Mouse (Mus musculus) B cell, adult 2 months (primary cell): ENCODE measurements at regions not wholly inside any gene's neighbourhood (a gene's known extent, or its start where the extent isn't known, plus 50 kb on each side); places are given as distances from the start of the nearest gene placed in this dataset.
"Not testable (repeated sequence)": the region's sequence is repeated elsewhere in the genome, so short reads cannot be mapped to it uniquely, and the experiment has no call there.

Source experiments
- DNase-seq, 2 experiments: peaks; one replicate each; pipeline ENCODE4 v3.0.0; 2022

DNA sequence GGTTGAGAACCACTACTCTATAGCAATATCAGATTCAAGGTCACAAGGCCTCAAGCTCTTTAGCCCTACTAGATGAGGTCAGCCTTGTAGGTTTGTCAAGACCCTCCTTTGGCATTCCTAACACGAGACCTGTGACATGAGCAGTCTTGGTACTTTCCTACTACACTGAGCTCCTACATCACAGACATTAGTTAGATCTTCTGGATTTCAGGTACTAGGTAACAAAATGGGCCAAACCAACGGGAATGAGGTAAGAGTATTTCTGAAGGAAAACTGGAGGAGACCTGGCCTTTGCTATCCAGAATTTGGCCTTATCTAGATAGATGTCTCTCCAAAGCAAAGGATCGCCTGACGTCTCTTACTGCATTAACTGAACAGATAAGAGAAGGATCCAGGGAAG lies 93.7 kb upstream of the Cpsf6 start:
- DNase-seq, result no peak

DNA sequence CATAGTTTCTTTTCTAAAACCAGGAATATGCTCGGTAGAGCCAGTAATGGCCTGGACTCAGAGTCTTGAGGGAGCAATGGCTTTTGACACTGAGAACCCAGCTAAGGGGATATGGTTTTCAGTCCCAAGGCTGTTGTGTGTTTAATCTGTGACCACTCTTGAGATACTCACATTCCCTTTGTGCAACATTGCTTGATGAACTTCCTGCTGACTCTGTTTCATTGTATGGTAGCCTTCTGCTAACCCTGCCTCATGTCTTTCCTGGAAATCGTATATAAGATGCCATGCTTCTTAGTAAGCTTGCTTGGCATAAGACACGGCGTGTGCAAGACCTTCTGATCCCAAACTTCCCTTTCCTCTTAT lies 92.7 kb upstream of the Cpsf6 start:
- DNase-seq, result no peak

DNA sequence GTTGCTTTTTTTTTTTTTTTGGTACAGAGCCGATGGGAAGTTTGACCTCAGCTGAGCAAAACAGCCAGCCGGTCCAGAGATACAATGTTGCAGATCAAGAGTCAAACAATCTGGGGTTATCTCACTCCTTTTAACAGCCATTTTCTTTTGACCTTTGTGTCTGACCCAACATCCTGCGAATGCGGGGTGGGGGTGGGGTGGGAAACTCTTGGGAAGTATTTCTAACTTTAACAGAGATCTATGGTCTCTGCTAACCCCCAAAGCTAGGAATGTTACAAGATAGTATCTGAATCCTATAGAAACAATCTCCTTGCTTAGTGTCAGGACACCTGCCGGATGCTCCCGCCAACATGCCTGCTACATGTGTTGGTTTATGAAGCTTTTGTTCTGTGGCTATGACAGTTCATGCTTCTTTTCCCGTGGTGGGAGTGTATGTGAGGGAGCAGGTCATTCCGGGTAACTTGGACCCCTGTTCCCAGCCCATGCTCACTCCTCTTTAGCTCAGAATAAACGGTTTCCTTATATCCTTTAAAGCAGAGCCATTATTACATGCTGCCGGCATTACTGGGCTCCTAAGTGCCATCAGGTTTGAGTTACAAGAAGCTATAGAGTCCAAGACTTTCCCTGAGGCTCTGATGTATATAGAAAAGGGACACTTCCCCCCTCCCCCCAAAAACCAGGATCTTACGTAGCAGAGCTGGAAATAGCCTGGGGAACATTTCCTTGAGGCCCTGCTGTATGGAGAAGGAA lies 92.2 kb upstream of the Cpsf6 start:
- DNase-seq, result no peak

DNA sequence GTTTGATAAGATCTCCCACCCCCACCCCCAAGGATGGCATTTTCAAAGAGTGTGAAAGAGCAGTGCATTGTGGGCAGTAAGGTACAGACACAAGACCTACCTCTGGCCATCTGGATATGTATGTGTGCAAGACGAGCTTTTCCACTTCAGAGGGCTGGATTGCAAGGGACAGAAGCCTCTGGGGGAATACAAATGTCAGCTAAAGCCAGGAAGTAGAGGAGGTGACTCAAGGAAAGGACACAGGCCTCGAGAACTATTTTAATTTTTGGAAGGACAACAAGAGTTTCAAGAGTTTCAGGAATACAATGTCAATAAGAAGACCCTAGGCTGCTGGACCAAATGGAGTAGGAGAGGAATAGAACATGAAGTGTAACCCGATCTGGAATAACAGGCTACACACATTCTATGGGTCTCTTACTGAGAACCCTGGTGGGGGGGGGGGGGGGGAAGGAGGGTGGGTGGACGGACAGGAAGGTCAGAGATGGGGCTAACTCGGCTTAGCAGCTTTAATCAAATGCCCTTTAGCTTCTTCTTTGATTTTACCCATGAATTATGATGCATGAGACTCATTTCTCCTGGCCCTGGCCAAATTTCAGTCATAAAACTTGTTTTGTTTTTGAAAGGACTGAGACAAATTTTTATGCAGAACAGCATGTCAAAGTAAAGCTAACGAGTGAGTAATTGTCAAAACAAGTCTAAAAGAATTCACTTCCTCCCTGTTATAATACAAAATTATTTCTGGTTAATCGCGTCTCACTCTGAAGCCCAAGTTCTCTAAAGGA lies 91.4 kb upstream of the Cpsf6 start:
- DNase-seq, result no peak

DNA sequence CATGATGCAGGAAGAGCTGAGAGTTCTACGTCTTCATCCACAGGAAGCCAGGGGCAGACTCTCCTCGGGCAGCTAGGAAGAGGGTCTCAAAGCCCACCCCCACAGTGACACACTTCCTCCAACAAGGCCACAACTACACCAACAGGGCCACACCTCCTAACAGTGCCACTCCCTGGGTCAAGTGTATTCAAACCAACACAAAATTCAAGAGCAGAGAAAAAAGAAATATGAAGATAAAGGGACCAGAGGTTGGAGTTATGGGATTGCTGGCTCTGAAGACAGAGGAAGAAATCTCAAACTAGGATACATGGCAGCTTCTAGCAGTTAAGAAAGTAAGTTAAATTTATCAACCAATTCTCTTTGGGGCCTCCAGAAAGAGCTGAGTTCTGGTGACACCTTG lies 90.7 kb upstream of the Cpsf6 start:
- no peak for DNase-seq

DNA sequence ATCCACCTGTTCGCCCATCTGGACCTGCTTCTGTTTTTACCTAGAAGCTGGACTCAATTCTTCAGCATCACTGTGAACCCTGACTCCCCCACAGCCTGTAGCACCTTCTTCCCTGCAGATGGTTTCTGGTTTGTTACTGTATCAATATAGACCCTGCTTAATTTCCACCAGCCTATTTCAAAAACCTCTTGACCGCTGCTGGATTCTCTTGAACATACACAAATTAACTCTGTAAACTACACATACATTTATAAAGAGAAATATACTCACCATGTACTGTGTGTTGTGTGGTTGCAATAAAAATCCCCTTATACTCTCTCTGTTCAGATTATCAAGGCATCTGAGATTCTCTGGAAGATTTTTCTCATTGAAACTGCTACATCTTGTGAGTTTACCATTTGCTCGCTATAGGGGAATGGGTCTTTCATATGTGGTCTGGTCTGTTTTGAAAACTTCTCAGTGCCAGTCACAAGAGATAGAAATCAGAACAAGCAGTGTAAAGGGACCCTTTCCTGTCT lies 89.8 kb upstream of the Cpsf6 start:
- no peak for DNase-seq

DNA sequence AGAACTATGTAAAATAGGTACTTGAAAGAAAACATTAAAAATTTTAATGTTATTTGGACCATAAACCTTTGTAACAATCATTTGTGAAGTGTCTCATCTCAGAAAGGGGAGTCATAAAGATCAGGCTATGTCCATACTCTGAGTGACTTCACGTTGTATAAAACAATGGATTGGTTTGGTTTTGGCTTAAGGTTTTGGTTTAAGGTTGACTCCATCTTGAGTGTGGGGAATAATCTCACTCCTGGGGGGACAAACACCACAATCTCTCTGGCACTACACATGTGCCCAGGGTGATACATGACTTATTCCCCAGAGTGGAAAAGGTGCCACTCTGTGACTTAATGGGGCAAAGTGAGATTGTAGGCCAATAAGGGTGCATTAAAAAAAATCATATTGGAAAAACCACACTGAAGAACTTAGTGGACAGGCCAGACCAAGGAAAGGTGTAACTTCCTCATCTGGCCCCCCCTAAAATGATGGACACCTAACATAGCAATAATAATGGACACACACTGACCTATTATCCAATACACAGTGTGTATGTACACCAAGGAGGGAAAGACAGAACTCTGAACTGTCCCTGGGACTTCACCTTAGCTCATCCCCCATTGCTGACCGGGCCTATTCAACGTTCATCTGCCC lies 89.2 kb upstream of the Cpsf6 start:
- no peak for DNase-seq

DNA sequence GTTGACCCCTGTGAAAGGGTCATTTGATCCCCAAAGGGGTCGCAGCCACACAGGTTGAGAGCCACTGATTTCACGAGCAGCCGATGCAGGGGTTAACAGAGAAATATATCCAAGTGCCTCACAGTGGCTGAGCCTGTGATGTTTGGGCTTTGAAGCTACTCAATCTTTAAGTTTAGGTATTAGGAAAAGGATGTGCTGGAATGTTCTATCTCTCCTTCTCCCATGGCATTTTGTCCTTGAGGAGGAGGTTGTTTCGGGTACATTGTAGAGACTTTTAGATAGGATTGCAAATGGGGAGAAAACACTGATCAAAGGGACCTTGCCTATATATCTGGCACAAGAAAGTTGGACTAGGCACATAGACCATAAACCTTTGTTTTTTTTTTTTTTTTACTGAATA lies 88.6 kb upstream of the Cpsf6 start:
- no peak for DNase-seq

DNA sequence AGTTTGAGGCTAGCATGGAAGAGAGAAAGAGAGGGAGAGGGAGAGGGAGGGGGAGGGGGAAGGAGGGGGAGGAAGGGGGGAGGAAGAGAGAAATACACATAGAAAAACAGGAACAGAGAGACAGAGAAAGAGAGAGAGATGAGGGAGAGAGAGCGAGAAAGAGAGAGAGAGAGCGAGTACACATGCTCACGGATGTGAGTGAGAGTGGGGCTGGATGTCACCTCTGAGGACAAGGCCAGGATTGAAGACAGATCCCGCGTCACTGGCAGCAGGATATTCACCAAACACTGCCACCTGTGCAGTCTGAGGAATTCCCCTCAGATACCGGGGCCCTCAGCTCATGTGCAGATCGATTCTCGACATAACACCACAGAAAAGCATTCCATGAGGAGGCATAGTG lies 87.3 kb upstream of the Cpsf6 start:
- DNase-seq, result no peak

DNA sequence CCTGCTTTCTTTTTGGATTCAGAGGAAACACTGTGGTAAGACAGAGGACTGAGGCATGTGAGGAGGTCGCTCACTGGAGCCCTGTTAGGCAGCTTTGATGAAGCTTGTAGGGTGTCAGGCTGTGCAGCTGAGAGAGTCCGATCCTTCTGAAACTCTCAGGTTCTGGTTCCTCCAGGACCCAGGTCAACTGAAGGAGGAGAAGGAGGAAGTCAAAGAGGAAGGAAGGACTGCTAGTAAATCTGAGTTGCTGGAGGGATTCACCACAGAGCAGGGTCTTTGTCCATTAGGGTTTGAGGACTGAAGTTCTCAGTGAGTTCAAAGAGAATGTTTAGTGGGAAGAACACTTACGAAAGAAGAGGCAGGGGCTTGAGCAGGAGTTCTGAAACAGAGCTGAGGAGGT lies 86.6 kb upstream of the Cpsf6 start:
- no peak for DNase-seq

DNA sequence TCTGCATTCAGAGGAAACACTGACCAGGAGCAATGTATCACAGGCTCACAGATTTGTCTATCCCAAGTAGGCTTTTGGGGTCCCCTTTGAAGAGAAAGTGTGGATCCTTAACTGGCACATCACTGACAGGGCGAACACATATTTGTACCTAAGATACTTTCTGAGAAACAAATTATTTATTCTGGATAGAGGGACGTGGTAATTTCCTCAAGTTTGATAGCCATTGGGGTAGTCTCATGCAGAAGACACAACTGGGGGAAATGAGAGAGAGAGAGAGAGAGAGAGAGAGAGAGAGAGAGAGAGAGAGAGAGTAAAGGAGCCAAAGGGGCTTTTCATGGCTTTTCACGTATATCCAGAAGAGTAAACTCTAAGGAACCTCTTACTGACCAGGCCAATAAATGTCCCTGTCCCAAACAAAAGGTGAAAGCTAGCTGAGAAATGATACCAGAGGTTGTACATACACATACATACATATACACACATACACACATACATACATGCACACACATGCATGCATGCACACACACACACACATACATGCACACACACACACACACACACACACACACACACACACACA lies 85.9 kb upstream of the Cpsf6 start:
- no peak for DNase-seq

DNA sequence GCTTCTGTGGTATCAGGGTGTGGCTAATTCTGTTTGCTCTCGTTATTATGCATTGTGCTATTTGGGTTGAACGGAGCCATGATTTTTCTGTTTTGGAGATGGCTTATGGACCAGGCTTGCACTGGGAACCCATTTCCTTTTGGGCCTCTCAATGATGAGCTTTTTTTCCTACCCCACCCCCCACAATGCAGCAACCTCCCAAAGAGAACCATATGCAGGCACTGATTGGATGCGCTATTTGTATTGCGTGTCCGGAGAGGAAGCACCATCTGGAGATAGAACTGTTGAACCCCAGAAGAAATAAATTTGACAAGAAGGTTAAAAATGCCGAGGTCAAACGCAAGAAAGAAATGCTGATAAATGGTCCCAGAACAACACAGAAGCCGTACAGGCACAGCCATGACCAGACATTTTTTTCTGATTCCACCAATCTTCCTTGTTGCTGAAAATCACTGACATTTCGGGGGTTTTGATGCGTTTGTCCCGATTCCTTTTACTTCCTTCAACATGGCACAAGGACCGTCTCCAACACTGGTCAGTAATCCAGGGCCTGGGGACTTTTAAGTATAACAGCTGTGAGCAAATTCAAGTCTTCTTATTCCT lies 85.3 kb upstream of the Cpsf6 start:
- no peak for DNase-seq

DNA sequence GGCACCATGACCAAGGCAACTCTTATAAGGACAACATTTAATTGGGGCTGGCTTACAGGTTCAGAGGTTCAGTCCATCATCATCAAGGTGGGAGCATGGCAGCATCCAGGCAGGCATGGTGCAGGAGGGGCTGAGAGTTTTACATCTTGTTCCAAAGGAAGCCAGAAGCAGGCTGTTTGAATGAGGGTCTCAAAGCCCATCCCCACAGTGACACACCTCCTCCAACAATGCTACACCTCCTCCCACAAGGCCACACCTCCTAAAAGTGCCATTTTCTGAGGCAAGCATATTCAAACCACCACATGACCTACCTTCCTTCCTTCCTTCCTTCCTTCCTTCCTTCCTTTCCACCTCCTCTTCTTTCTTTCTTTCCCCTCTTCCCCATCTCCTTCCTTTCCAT lies 84.5 kb upstream of the Cpsf6 start:
- not testable (repeated sequence) for DNase-seq

DNA sequence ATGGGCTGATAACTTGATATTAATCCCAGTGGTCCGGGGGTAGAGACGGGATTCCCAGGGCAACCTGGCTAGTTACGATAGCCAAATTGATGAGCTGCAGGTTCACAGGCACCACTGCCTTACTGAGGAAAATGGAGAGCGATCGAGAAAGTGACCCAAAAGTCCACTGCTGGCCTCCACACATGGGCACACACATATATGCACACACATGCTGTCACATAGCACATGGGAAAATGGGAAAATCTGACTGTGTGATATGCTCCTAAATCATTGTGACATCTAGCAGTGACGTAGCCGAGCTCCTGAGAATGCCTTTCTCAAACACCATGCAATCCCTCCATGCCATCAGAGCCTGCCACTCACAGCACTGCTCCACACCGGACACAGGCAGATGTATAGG lies 83.8 kb upstream of the Cpsf6 start:
- DNase-seq, result no peak

DNA sequence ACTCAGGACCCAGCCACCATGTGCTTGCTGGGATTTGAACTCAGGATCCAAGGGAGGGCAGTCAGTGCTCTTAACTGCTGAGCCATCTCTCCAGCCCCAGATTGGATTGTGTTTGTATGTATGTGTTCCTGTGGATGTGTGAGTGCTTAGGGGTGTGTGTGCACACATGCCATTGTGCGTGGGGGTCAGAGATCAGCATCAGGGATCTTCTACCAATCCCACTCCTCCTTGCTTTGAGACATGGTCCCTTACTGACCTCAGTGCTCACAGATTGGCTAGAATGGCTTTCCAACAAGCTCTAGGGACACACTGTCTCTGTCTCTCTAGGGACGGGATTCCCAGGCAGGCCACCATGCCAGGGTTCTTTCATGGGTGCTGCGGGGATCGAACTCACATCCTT lies 83.1 kb upstream of the Cpsf6 start:
- no peak for DNase-seq

DNA sequence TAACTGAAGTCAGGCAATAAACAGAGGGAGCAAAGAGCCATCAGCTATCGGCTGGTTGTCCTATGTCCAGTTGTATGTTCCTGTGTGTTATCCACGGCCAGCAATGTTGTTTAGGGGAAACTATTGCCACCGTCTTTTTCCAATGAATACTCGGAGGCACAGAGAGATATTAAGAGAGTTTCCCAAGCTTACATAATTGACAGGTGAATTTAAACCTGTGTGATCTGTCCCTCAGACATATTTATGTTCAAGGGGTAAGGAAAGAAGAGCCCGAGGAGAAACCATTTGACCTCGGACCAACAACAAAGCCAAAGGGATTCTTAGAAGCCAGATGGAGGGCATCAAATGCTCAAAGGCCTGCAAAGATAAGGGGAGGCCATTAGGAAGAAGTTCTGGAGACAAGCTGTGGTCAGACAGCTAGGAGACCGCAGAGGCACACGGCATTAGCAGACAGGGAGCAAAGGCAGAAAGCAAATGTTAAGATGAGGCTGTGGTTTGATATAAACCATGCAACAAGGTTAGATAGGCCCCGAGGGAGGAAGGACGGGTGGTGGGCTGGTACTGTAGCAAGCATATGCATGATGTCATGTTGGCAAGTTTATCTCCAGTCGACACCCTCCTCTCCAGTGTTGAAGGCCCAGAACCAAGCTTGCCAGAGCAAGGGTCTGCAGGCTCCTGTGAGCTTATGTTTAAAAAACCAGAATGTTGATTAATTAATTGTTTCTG lies 82.1 kb upstream of the Cpsf6 start:
- no peak for DNase-seq

DNA sequence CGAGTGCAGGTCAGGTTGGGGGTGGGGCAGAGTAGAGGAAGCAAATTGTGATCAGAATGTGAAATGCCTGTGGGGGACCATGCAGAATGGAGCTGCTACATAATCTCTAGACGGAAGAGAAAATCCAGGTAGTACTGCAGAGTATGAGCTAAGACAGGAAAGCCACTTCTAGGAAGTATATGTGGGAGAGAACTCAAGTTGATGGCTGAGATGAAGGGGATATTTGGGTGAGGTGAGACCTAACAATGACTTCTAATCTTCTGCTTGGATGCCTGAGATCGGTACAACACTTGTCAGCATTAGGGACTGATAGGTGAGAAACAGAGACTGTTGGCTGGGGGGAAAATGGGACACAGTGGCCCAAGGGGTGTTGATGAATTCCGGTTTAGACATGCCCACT lies 81.4 kb upstream of the Cpsf6 start:
- no peak for DNase-seq

DNA sequence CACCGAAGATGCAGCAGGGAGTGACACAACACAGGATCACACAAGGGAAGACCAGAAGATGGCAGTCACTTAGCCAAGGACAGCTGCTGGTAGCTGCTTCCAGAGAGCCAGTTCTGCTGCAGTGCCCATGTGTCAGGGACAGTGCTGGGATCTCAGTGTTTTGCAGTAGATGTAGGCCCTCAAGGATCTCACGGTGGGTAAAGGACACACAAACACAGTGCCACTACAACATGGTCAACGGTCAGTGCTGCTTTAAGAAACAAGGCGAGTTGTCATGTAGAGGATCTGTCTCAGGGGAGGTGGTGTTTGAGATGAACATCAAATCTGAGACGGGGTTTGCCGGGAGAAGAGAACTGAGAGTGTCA lies 80.5 kb upstream of the Cpsf6 start:
- no peak for DNase-seq

DNA sequence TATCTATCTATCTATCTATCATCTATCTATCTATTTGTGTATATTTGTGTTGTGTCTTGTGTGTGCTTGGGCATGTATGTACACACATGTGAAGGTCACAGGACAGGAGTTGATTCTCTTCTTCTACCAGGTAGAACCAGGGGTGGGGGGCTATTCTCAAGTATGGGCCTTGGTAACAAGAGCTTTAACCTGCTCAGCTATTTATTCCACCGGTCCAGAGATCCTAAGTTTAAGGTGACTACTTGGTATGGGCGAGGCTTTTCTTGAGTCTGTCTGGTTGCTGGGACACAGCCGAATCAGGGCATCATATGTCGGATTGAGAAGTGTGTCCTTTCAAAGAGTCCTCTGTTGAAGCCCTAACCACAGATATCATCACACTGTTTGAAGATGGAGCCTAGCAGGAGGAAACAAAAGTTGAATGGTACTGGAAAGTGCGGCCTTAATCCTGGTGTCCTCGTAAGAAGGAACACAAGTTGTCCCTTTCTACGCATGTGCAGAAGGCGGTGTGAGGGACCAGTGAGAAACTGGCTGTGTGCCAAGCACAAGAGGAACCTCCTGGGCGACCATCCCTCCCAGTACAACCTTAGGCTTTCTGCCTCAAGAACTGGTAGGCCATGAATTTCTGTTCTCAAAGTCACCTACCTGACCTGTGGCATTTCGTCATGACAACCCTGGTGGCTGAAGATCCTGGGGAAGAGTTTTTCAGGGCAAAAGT lies 80.0 kb upstream of the Cpsf6 start:
- DNase-seq, result no peak

DNA sequence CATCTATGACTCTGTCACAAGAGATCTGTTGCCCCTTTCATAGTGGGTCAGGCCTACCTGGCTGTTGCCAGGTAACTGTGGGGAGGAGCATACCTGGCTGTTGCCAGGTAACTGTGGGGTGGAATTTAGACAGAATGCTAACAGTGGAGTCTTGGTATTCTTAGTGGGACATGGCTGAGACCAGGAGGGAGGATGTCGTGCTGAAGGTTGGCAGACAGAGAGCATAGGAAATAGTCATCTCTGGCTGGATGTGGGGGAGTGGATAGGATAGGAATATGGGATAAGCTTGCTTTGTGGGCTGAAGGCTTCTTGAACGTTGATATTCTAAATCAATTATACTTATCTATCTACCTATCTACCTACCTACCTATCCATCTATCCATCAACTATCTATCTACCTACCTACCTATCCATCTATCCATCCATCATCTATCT lies 79.2 kb upstream of the Cpsf6 start:
- no peak for DNase-seq

DNA sequence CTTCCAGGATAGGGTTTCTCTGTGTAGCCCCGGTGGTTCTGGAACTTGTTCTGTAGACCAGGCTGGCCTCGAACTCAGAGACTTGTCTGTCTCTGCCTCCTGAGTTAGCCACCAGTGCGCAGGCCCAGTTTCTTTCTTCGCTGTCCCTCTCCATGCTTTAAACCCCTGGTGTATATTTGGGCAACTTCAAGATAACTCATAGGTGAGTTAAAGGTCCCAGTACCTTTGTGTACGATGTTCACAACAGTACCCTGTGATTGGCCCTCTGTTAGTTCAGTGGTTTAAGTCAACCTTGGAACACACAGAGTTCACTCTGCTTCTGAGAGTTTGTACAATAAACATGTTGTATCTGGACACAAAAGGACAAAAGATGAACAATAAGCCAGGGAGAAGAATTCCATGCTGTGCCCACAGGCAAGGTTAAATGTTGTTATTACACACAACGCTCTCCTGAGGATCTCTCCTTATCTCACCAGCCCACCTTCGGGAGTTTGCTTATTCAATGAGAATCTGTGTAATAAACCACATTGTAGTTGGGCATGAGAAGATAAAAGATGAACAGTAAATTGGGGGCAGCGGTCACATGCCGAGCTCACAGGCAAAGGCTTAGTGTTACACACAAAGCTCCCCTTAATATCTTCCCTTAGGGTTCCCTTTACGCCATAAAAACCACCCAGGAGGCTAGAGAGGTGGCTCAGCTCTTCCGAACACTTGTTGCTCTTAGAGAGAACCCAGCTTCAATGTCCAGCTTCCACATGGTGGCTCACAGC lies 78.6 kb upstream of the Cpsf6 start:
- no peak for DNase-seq
